Mouse (Mus musculus): ENCODE data around the gene Smg8. TPM values are rescaled to one million over a fixed set of nuclear protein-coding genes. Genes with fewer than 3 reads are reported as not detected.

Smg8 gene
- polyA plus RNA-seq, 1 experiment, result 28.9 TPM

- no peaks in the 10 kb centered on the region for H3K9me3 ChIP-seq (replicated peaks; ENCODE audit: control insufficient read depth, insufficient read depth, low read length, poor library complexity, severe bottlenecking)
- H3K9ac ChIP-seq (ENCODE audit: low read depth, poor library complexity, severe bottlenecking), result peak overlapping the region; percentile 86; the same call in 1 of the 2 replicates
- no peak for TF ChIP-seq POLR2A (IDR thresholded peaks at IDR 0.05; ENCODE audit: insufficient read depth, low read length)
- no peak for TF ChIP-seq EP300 (IDR thresholded peaks at IDR 0.05; ENCODE audit: insufficient read depth, low read depth, low read length)
- TF ChIP-seq CTCF (IDR thresholded peaks at IDR 0.05; ENCODE audit: low read depth, low read length), result no peak
- H3K4me3 ChIP-seq (ENCODE audit: low read depth, low read length), result no peak overlapping the region
- H3K36me3 ChIP-seq (ENCODE audit: control insufficient read depth, insufficient read depth, low read length, poor library complexity, severe bottlenecking), result peaks cover 26% of the 10 kb centered on the region
- H3K27me3 ChIP-seq (ENCODE audit: control insufficient read depth, insufficient read depth, low read length, poor library complexity, severe bottlenecking), result no peaks in the 10 kb centered on the region
- no peak overlapping the region for H3K27ac ChIP-seq (ENCODE audit: insufficient read depth, low read length)
- peaks cover 2% of the 10 kb centered on the region for H3K4me1 ChIP-seq (ENCODE audit: control insufficient read depth, insufficient read depth, low read length)
Observed at GRCm38 (mm10) chr11:87087142-87087541, 568 bp upstream of the Smg8 start.

GRCm38 (mm10) chr11:87085461-87085860 is 1.1 kb downstream of the Smg8 start:
- Histone ChIP-seq H3K36me3 (ENCODE audit: control insufficient read depth, insufficient read depth, low read length, poor library complexity, severe bottlenecking) (peaks cover 26% of the 10 kb centered on the region), H3K9ac (ENCODE audit: low read depth, poor library complexity, severe bottlenecking) (peak overlapping the region; percentile 86), H3K4me3 (ENCODE audit: low read depth, low read length) (peak overlapping the region; percentile 89), H3K9me3 (replicated peaks; ENCODE audit: control insufficient read depth, insufficient read depth, low read length, poor library complexity, severe bottlenecking) (no peaks in the 10 kb centered on the region), H3K27me3 (ENCODE audit: control insufficient read depth, insufficient read depth, low read length, poor library complexity, severe bottlenecking) (no peaks in the 10 kb centered on the region), H3K27ac (ENCODE audit: insufficient read depth, low read length) (no peak overlapping the region), H3K4me1 (ENCODE audit: control insufficient read depth, insufficient read depth, low read length) (peaks cover 2% of the 10 kb centered on the region)
- TF ChIP-seq POLR2A (IDR thresholded peaks at IDR 0.05; ENCODE audit: insufficient read depth, low read length) (no peak), EP300 (IDR thresholded peaks at IDR 0.05; ENCODE audit: insufficient read depth, low read depth, low read length) (no peak), CTCF (IDR thresholded peaks at IDR 0.05; ENCODE audit: low read depth, low read length) (no peak)

DNA sequence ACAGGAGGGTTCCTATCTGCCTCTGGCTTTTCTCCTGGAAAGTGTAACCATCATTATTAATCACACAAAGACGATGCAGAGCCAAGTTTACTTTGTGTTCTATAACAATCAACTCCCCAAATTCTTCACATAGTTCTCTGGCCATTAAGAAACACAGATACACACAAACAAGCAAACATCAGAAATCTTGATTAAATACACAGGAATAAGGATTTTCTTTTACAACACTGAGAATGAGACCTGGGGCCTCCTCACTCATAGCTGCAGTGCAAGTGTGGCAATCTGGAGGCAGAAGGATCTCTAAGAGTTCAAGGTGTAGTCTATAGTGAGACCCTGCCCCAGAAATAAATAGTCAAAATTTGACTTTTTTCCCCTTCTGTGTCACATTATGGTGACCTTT is 2.9 kb downstream of the Smg8 start:
- peaks cover 2% of the 10 kb centered on the region for H3K4me1 ChIP-seq (ENCODE audit: control insufficient read depth, insufficient read depth, low read length)

DNA sequence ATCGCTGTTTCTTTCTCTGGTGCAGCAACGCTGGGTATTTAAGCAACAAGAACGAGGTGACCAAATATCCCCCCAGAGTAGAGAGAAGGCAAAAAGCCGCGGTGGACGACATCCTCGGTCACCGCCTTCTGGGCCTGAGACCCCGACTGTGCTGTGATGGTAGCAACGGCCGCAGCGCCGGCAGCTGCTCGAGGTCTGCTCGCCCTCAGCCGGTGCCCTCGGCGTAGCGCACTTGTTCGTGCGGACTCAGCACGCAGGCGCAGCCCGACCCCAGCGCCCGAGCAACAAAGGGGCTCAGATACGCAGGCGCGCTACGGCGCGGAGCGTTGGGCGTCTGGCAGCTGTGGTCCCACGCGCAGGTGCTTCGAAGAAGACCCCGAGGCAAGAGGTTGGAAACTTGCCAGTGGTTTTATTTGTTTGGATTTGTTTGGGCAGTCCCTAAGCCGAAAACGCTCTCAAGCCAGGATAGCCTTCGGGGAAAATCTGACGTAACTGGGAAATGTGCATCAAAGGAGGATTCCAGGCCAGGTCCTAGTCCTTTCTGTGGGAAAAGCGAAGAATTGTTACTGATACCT is 12.6 kb downstream of the Smg8 start, which contains the start of gene Gdpd1:
Gene Gdpd1 (minus strand): TSS at position 197 of the 575 bp plus-strand sequence.
- peak within 1 kb of the TSS; percentile 64 for H3K9ac ChIP-seq (ENCODE audit: low read depth, poor library complexity, severe bottlenecking)
- peak within 1 kb of the TSS; percentile 74 for H3K4me3 ChIP-seq (ENCODE audit: low read depth, low read length)
- H3K27me3 ChIP-seq (ENCODE audit: control insufficient read depth, insufficient read depth, low read length, poor library complexity, severe bottlenecking), result no peaks in the 10 kb centered on the region
- H3K9me3 ChIP-seq (replicated peaks; ENCODE audit: control insufficient read depth, insufficient read depth, low read length, poor library complexity, severe bottlenecking), result no peaks in the 10 kb centered on the region
- TF ChIP-seq CTCF (IDR thresholded peaks at IDR 0.05; ENCODE audit: low read depth, low read length), result peak; percentile 7
- TF ChIP-seq POLR2A (IDR thresholded peaks at IDR 0.05; ENCODE audit: insufficient read depth, low read length), result peak; percentile 62
- TF ChIP-seq EP300 (IDR thresholded peaks at IDR 0.05; ENCODE audit: insufficient read depth, low read depth, low read length), result no peak
- H3K36me3 ChIP-seq (ENCODE audit: control insufficient read depth, insufficient read depth, low read length, poor library complexity, severe bottlenecking), result peaks cover 8% of the 10 kb centered on the region
- no peaks in the 10 kb centered on the region for H3K4me1 ChIP-seq (ENCODE audit: control insufficient read depth, insufficient read depth, low read length)
- no peak within 1 kb of the TSS for H3K27ac ChIP-seq (ENCODE audit: insufficient read depth, low read length)

More for the DNA sequence above, 2.9 kb downstream of the Smg8 start:
- no peaks in the 10 kb centered on the region for H3K9me3 ChIP-seq (replicated peaks; ENCODE audit: control insufficient read depth, insufficient read depth, low read length, poor library complexity, severe bottlenecking)
- H3K27ac ChIP-seq (ENCODE audit: insufficient read depth, low read length), result no peak overlapping the region
- no peaks in the 10 kb centered on the region for H3K27me3 ChIP-seq (ENCODE audit: control insufficient read depth, insufficient read depth, low read length, poor library complexity, severe bottlenecking)
- H3K4me3 ChIP-seq (ENCODE audit: low read depth, low read length), result no peak overlapping the region
- TF ChIP-seq EP300 (IDR thresholded peaks at IDR 0.05; ENCODE audit: insufficient read depth, low read depth, low read length), result no peak
- TF ChIP-seq CTCF (IDR thresholded peaks at IDR 0.05; ENCODE audit: low read depth, low read length), result no peak
- TF ChIP-seq POLR2A (IDR thresholded peaks at IDR 0.05; ENCODE audit: insufficient read depth, low read length), result no peak
- H3K9ac ChIP-seq (ENCODE audit: low read depth, poor library complexity, severe bottlenecking), result no peak overlapping the region
- H3K36me3 ChIP-seq (ENCODE audit: control insufficient read depth, insufficient read depth, low read length, poor library complexity, severe bottlenecking), result peaks cover 37% of the 10 kb centered on the region

GRCm38 (mm10) chr11:87073343-87073865 is 13.2 kb downstream of the Smg8 start:
- TF ChIP-seq POLR2A (IDR thresholded peaks at IDR 0.05; ENCODE audit: insufficient read depth, low read length) (no peak), EP300 (IDR thresholded peaks at IDR 0.05; ENCODE audit: insufficient read depth, low read depth, low read length) (no peak), CTCF (IDR thresholded peaks at IDR 0.05; ENCODE audit: low read depth, low read length) (no peak)
- H3K27ac ChIP-seq (ENCODE audit: insufficient read depth, low read length), result no peak overlapping the region
- H3K9ac ChIP-seq (ENCODE audit: low read depth, poor library complexity, severe bottlenecking), result peak overlapping the region; percentile 64
- peak overlapping the region; percentile 74 for H3K4me3 ChIP-seq (ENCODE audit: low read depth, low read length)
- H3K9me3 ChIP-seq (replicated peaks; ENCODE audit: control insufficient read depth, insufficient read depth, low read length, poor library complexity, severe bottlenecking), result no peaks in the 10 kb centered on the region
- H3K27me3 ChIP-seq (ENCODE audit: control insufficient read depth, insufficient read depth, low read length, poor library complexity, severe bottlenecking), result no peaks in the 10 kb centered on the region
- peaks cover 7% of the 10 kb centered on the region for H3K36me3 ChIP-seq (ENCODE audit: control insufficient read depth, insufficient read depth, low read length, poor library complexity, severe bottlenecking)
- no peaks in the 10 kb centered on the region for H3K4me1 ChIP-seq (ENCODE audit: control insufficient read depth, insufficient read depth, low read length)

DNA sequence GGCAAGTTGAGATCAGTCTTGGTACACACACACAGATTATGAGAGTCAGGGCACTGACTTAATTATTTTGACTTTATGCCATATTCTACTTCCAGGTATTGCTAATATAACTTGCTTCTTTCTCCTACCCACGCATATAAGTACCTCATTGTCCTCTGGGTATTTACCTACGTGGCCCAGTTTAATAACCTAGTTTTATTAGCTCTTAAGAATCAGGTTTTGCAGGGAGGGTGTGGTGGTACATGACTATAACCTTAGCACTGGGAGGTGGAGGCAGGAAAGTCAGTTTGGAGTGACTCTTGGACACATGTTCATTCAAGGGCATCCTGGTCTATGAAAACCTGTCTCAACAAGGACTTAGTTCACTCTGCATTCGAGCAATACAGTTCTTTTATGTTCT is 24.5 kb downstream of the Smg8 start:
- H3K4me1 ChIP-seq (ENCODE audit: control insufficient read depth, insufficient read depth, low read length), result no peaks in the 10 kb centered on the region
- TF ChIP-seq CTCF (IDR thresholded peaks at IDR 0.05; ENCODE audit: low read depth, low read length) (no peak), EP300 (IDR thresholded peaks at IDR 0.05; ENCODE audit: insufficient read depth, low read depth, low read length) (no peak), POLR2A (IDR thresholded peaks at IDR 0.05; ENCODE audit: insufficient read depth, low read length) (no peak)
- H3K9ac ChIP-seq (ENCODE audit: low read depth, poor library complexity, severe bottlenecking), result no peak overlapping the region
- no peaks in the 10 kb centered on the region for H3K36me3 ChIP-seq (ENCODE audit: control insufficient read depth, insufficient read depth, low read length, poor library complexity, severe bottlenecking)
- no peaks in the 10 kb centered on the region for H3K9me3 ChIP-seq (replicated peaks; ENCODE audit: control insufficient read depth, insufficient read depth, low read length, poor library complexity, severe bottlenecking)
- no peak overlapping the region for H3K4me3 ChIP-seq (ENCODE audit: low read depth, low read length)
- H3K27ac ChIP-seq (ENCODE audit: insufficient read depth, low read length), result no peak overlapping the region
- no peaks in the 10 kb centered on the region for H3K27me3 ChIP-seq (ENCODE audit: control insufficient read depth, insufficient read depth, low read length, poor library complexity, severe bottlenecking)
